Mouse (Mus musculus) lung, adult 2 months (tissue): ENCODE measurements around the gene Col4a2. TPM values are rescaled to one million over a fixed set of nuclear protein-coding genes. Genes with fewer than 3 reads are reported as not detected.

Experiments used
- DNase-seq: peaks from one replicate; pipeline ENCODE4 v3.0.0; 2022
- H3K4me1 ChIP-seq: fragments of 200-500 bp; 2 replicates; pipeline ENCODE4 v1.6.1; 2011; ENCODE audit warnings: low read length; ENCODE audit not compliant: control insufficient read depth, insufficient read depth
- H3K4me3 ChIP-seq: fragments of 200-500 bp; replicated peaks from 2 replicates; pipeline ENCODE3; 2011; ENCODE audit warnings: low read depth, mild to moderate bottlenecking, control low read depth, low read length; ENCODE audit errors: extremely low read depth
- CTCF ChIP-seq: fragments of 200-500 bp; IDR thresholded peaks from 2 replicates; pipeline ENCODE4 v1.5.1; 2011; ENCODE audit warnings: mild to moderate bottlenecking, low read length, control low read depth; ENCODE audit not compliant: insufficient read depth
- POLR2A ChIP-seq: fragments of 200-500 bp; IDR thresholded peaks from 2 replicates; pipeline ENCODE4 v1.6.1; 2011; ENCODE audit warnings: low read depth, mild to moderate bottlenecking, control low read depth, low read length, borderline replicate concordance; ENCODE audit errors: extremely low read depth
- whole genome bisulfite sequencing: fragments of 180-500 bp; shearing (Covaris S2); methylation state at CpG from one replicate; pipeline ENCODE4 v1.1.7; 2018; 5-methylcytosine and 5-hydroxymethylcytosine counted together
- polyA plus RNA-seq: library from polyadenylated mRNA; depleted of rRNA; stranded (reverse); fragments of >200 nt; gene quantifications from 2 replicates; pipeline ENCODE4 v1.2.3, GENCODE M21; 2012

Col4a2 gene
- polyA plus RNA-seq, 1 experiment, result 237 TPM

GRCm38 (mm10) chr8:11307451-11307850 is 5.2 kb upstream of the Col4a2 start:
- Histone ChIP-seq H3K4me3 (no peak overlapping the region), H3K4me1 (peaks cover 47% of the 10 kb centered on the region)
- 41% methylated on average over 7 of the region's 7 CpGs for WGBS
- DNase-seq, result no peak
- TF ChIP-seq POLR2A (no peak), CTCF (no peak)

GRCm38 (mm10) chr8:11308570-11308998 is 4.0 kb upstream of the Col4a2 start:
- H3K4me1 ChIP-seq, result peaks cover 45% of the 10 kb centered on the region
- WGBS, result 37% methylated on average over 7 of the region's 7 CpGs
- no peak for DNase-seq
- H3K4me3 ChIP-seq, result no peak overlapping the region
- no peak for TF ChIP-seq POLR2A
- no peak for TF ChIP-seq CTCF

GRCm38 (mm10) chr8:11309226-11309625 is 3.4 kb upstream of the Col4a2 start:
- Histone ChIP-seq H3K4me1 (peaks cover 40% of the 10 kb centered on the region), H3K4me3 (no peak overlapping the region)
- WGBS, result 36% methylated on average over 5 of the region's 5 CpGs
- TF ChIP-seq CTCF (no peak), POLR2A (no peak)
- no peak for DNase-seq

GRCm38 (mm10) chr8:11310049-11310448 is 2.6 kb upstream of the Col4a2 start:
- Histone ChIP-seq H3K4me1 (peaks cover 40% of the 10 kb centered on the region), H3K4me3 (no peak overlapping the region)
- 25% methylated on average over 2 of the region's 2 CpGs for WGBS
- DNase-seq, result no peak
- TF ChIP-seq CTCF (no peak), POLR2A (no peak)

GRCm38 (mm10) chr8:11311681-11312348 is 790 bp upstream of the Col4a2 start:
- 2% methylated on average over 34 of the region's 34 CpGs for WGBS
- TF ChIP-seq CTCF (0 out of 2 replicates have a peak, but pooled peaks have one; percentile 5), POLR2A (peak; percentile 41; the same call in 1 of the 2 replicates)
- Histone ChIP-seq H3K4me1 (peaks cover 48% of the 10 kb centered on the region), H3K4me3 (peak overlapping the region; percentile 82)
- DNase-seq, result no peak

GRCm38 (mm10) chr8:11313176-11314111 is 839 bp downstream of the Col4a2 start:
- peaks cover 38% of the 10 kb centered on the region for H3K4me1 ChIP-seq
- WGBS, result 5% methylated on average over 45 of the region's 45 CpGs
- H3K4me3 ChIP-seq, result peak overlapping the region; percentile 82
- TF ChIP-seq POLR2A (peak; percentile 65; the same call in 1 of the 2 replicates), CTCF (no peak)
- peak; percentile 68 for DNase-seq

- no peak; the same call in 1 of the 2 replicates for TF ChIP-seq POLR2A
- no peak for TF ChIP-seq CTCF
- peak overlapping the region; percentile 20 for H3K4me3 ChIP-seq
- H3K4me1 ChIP-seq, result peaks cover 27% of the 10 kb centered on the region
- no peak for DNase-seq
- WGBS, result 57% methylated on average over 8 of the region's 8 CpGs
Measured at GRCm38 (mm10) chr8:11314613-11315012, 2.0 kb downstream of the Col4a2 start.

- peak overlapping the region; percentile 4 for H3K4me3 ChIP-seq
- H3K4me1 ChIP-seq, result peaks cover 23% of the 10 kb centered on the region
- DNase-seq, result no peak
- WGBS, result 54% methylated on average over 16 of the region's 16 CpGs
- TF ChIP-seq POLR2A (no peak), CTCF (no peak)
Measured at GRCm38 (mm10) chr8:11315179-11315943, 2.8 kb downstream of the Col4a2 start.

GRCm38 (mm10) chr8:11316118-11316517 is 3.5 kb downstream of the Col4a2 start:
- no peak for DNase-seq
- WGBS, result 43% methylated on average over 6 of the region's 6 CpGs

More at GRCm38 (mm10) chr8:11316118-11316517, 3.5 kb downstream of the Col4a2 start:
- Histone ChIP-seq H3K4me1 (peaks cover 19% of the 10 kb centered on the region), H3K4me3 (no peak overlapping the region)
- no peak for TF ChIP-seq POLR2A
